Mouse (Mus musculus): ENCODE measurements at regions not wholly inside any gene's neighbourhood (a gene's known extent, or its start where the extent isn't known, plus 50 kb on each side); places are given as distances from the start of the nearest gene placed in this dataset.

GRCm38 (mm10) chr13:28856472-28856871, 97.0 kb downstream of the Sox4 start:
- Histone ChIP-seq H3K9ac (ENCODE audit: low read depth, low read length) (no peak overlapping the region), H3K36me3 (ENCODE audit: control insufficient read depth, insufficient read depth, low read length) (no peaks in the 10 kb centered on the region), H3K4me2 (no peak overlapping the region), H3K4me1 (replicated peaks; ENCODE audit: control insufficient read depth, insufficient read depth, low read length) (no peaks in the 10 kb centered on the region), H3K9me3 (ENCODE audit: control insufficient read depth, low read length) (no peaks in the 10 kb centered on the region), H3K4me3 (ENCODE audit: low read depth, low read length) (no peak overlapping the region), H3K27ac (ENCODE audit: low read depth, low read length) (no peak overlapping the region), H3K27me3 (replicated peaks; ENCODE audit: control insufficient read depth, insufficient read depth, low read length) (no peaks in the 10 kb centered on the region)
- ATAC-seq (replicated peaks; ENCODE audit: low FRiP score) = no peak
- 69% methylated on average over 4 of the region's 4 CpGs for WGBS
- DNase-seq (ENCODE audit: low spot score) = no peak

GRCm38 (mm10) chr13:28854247-28854646, 99.3 kb downstream of the Sox4 start:
- Histone ChIP-seq H3K4me2 (no peak overlapping the region), H3K36me3 (ENCODE audit: control insufficient read depth, insufficient read depth, low read length) (no peaks in the 10 kb centered on the region), H3K4me3 (ENCODE audit: low read depth, low read length) (no peak overlapping the region), H3K4me1 (replicated peaks; ENCODE audit: control insufficient read depth, insufficient read depth, low read length) (no peaks in the 10 kb centered on the region), H3K9me3 (ENCODE audit: control insufficient read depth, low read length) (no peaks in the 10 kb centered on the region), H3K9ac (ENCODE audit: low read depth, low read length) (no peak overlapping the region), H3K27ac (ENCODE audit: low read depth, low read length) (no peak overlapping the region), H3K27me3 (replicated peaks; ENCODE audit: control insufficient read depth, insufficient read depth, low read length) (no peaks in the 10 kb centered on the region)
- DNase-seq (ENCODE audit: low spot score) = no peak
- ATAC-seq (replicated peaks; ENCODE audit: low FRiP score) = no peak
- 75% methylated on average over 9 of the region's 9 CpGs for WGBS

GRCm38 (mm10) chr13:28848305-28848704, 105.2 kb downstream of the Sox4 start:
- Histone ChIP-seq H3K27me3 (replicated peaks; ENCODE audit: control insufficient read depth, insufficient read depth, low read length) (no peaks in the 10 kb centered on the region), H3K4me2 (no peak overlapping the region), H3K9me3 (ENCODE audit: control insufficient read depth, low read length) (no peaks in the 10 kb centered on the region), H3K4me1 (replicated peaks; ENCODE audit: control insufficient read depth, insufficient read depth, low read length) (no peaks in the 10 kb centered on the region), H3K4me3 (ENCODE audit: low read depth, low read length) (no peak overlapping the region), H3K27ac (ENCODE audit: low read depth, low read length) (no peak overlapping the region), H3K9ac (ENCODE audit: low read depth, low read length) (no peak overlapping the region), H3K36me3 (ENCODE audit: control insufficient read depth, insufficient read depth, low read length) (no peaks in the 10 kb centered on the region)
- WGBS = 78% methylated on average over 5 of the region's 5 CpGs
- no peak for ATAC-seq (replicated peaks; ENCODE audit: low FRiP score)
- DNase-seq (ENCODE audit: low spot score) = no peak

- 79% methylated on average over 3 of the region's 3 CpGs for WGBS
- no peaks in the 10 kb centered on the region for H3K4me1 ChIP-seq (replicated peaks; ENCODE audit: control insufficient read depth, insufficient read depth, low read length)
- no peaks in the 10 kb centered on the region for H3K36me3 ChIP-seq (ENCODE audit: control insufficient read depth, insufficient read depth, low read length)
- ATAC-seq (replicated peaks; ENCODE audit: low FRiP score) = no peak
- no peaks in the 10 kb centered on the region for H3K27me3 ChIP-seq (replicated peaks; ENCODE audit: control insufficient read depth, insufficient read depth, low read length)
- no peak overlapping the region for H3K27ac ChIP-seq (ENCODE audit: low read depth, low read length)
- no peaks in the 10 kb centered on the region for H3K9me3 ChIP-seq (ENCODE audit: control insufficient read depth, low read length)
- DNase-seq (ENCODE audit: low spot score) = no peak
- H3K4me2 ChIP-seq = no peak overlapping the region
- H3K4me3 ChIP-seq (ENCODE audit: low read depth, low read length) = no peak overlapping the region
- H3K9ac ChIP-seq (ENCODE audit: low read depth, low read length) = no peak overlapping the region
Measured at GRCm38 (mm10) chr13:28847478-28847877, 106.0 kb downstream of the Sox4 start.

GRCm38 (mm10) chr13:28844495-28844894, 109.0 kb downstream of the Sox4 start:
- Histone ChIP-seq H3K9ac (ENCODE audit: low read depth, low read length) (no peak overlapping the region), H3K4me3 (ENCODE audit: low read depth, low read length) (no peak overlapping the region), H3K27ac (ENCODE audit: low read depth, low read length) (no peak overlapping the region), H3K4me2 (no peak overlapping the region), H3K4me1 (replicated peaks; ENCODE audit: control insufficient read depth, insufficient read depth, low read length) (no peaks in the 10 kb centered on the region), H3K36me3 (ENCODE audit: control insufficient read depth, insufficient read depth, low read length) (no peaks in the 10 kb centered on the region), H3K27me3 (replicated peaks; ENCODE audit: control insufficient read depth, insufficient read depth, low read length) (no peaks in the 10 kb centered on the region), H3K9me3 (ENCODE audit: control insufficient read depth, low read length) (no peaks in the 10 kb centered on the region)
- 84% methylated on average over 3 of the region's 3 CpGs for WGBS
- no peak for DNase-seq (ENCODE audit: low spot score)
- no peak for ATAC-seq (replicated peaks; ENCODE audit: low FRiP score)

- H3K27me3 ChIP-seq (replicated peaks; ENCODE audit: control insufficient read depth, insufficient read depth, low read length) = no peaks in the 10 kb centered on the region
- no peak overlapping the region for H3K4me3 ChIP-seq (ENCODE audit: low read depth, low read length)
- H3K27ac ChIP-seq (ENCODE audit: low read depth, low read length) = no peak overlapping the region; the same call in 1 of the 2 replicates
- no peak overlapping the region for H3K9ac ChIP-seq (ENCODE audit: low read depth, low read length)
- H3K36me3 ChIP-seq (ENCODE audit: control insufficient read depth, insufficient read depth, low read length) = no peaks in the 10 kb centered on the region
- WGBS = 59% methylated on average over 3 of the region's 3 CpGs
- H3K4me2 ChIP-seq = no peak overlapping the region
- H3K4me1 ChIP-seq (replicated peaks; ENCODE audit: control insufficient read depth, insufficient read depth, low read length) = peaks cover 4% of the 10 kb centered on the region
- DNase-seq (ENCODE audit: low spot score) = no peak
- ATAC-seq (replicated peaks; ENCODE audit: low FRiP score) = no peak
- no peaks in the 10 kb centered on the region for H3K9me3 ChIP-seq (ENCODE audit: control insufficient read depth, low read length)
Measured at GRCm38 (mm10) chr13:28842811-28843210, 110.7 kb downstream of the Sox4 start.

- H3K27ac ChIP-seq (ENCODE audit: low read depth, low read length) = no peak overlapping the region
- WGBS = 83% methylated on average over 5 of the region's 5 CpGs
- no peaks in the 10 kb centered on the region for H3K27me3 ChIP-seq (replicated peaks; ENCODE audit: control insufficient read depth, insufficient read depth, low read length)
- no peak overlapping the region for H3K4me2 ChIP-seq
- DNase-seq (ENCODE audit: low spot score) = no peak
- no peaks in the 10 kb centered on the region for H3K9me3 ChIP-seq (ENCODE audit: control insufficient read depth, low read length)
- ATAC-seq (replicated peaks; ENCODE audit: low FRiP score) = no peak
- no peak overlapping the region for H3K9ac ChIP-seq (ENCODE audit: low read depth, low read length)
- no peaks in the 10 kb centered on the region for H3K36me3 ChIP-seq (ENCODE audit: control insufficient read depth, insufficient read depth, low read length)
- peaks cover 4% of the 10 kb centered on the region for H3K4me1 ChIP-seq (replicated peaks; ENCODE audit: control insufficient read depth, insufficient read depth, low read length)
- H3K4me3 ChIP-seq (ENCODE audit: low read depth, low read length) = no peak overlapping the region
Measured at GRCm38 (mm10) chr13:28840142-28840541, 113.4 kb downstream of the Sox4 start.

GRCm38 (mm10) chr13:28839084-28839483, 114.4 kb downstream of the Sox4 start:
- WGBS = 24% methylated on average over 6 of the region's 6 CpGs
- no peak for DNase-seq (ENCODE audit: low spot score)

GRCm38 (mm10) chr13:28838216-28838615, 115.3 kb downstream of the Sox4 start:
- H3K27ac ChIP-seq (ENCODE audit: low read depth, low read length) = no peak overlapping the region
- H3K4me3 ChIP-seq (ENCODE audit: low read depth, low read length) = no peak overlapping the region
- H3K36me3 ChIP-seq (ENCODE audit: control insufficient read depth, insufficient read depth, low read length) = no peaks in the 10 kb centered on the region
- H3K4me2 ChIP-seq = no peak overlapping the region
- DNase-seq (ENCODE audit: low spot score) (no peak), ATAC-seq (replicated peaks; ENCODE audit: low FRiP score) (no peak)
- no peak overlapping the region for H3K9ac ChIP-seq (ENCODE audit: low read depth, low read length)
- H3K4me1 ChIP-seq (replicated peaks; ENCODE audit: control insufficient read depth, insufficient read depth, low read length) = peaks cover 4% of the 10 kb centered on the region
- H3K27me3 ChIP-seq (replicated peaks; ENCODE audit: control insufficient read depth, insufficient read depth, low read length) = no peaks in the 10 kb centered on the region
- no peaks in the 10 kb centered on the region for H3K9me3 ChIP-seq (ENCODE audit: control insufficient read depth, low read length)
- WGBS = 83% methylated on average over 3 of the region's 3 CpGs

More at GRCm38 (mm10) chr13:28839084-28839483, 114.4 kb downstream of the Sox4 start:
- Histone ChIP-seq H3K4me1 (replicated peaks; ENCODE audit: control insufficient read depth, insufficient read depth, low read length) (peaks cover 4% of the 10 kb centered on the region), H3K27ac (ENCODE audit: low read depth, low read length) (no peak overlapping the region), H3K27me3 (replicated peaks; ENCODE audit: control insufficient read depth, insufficient read depth, low read length) (no peaks in the 10 kb centered on the region), H3K9me3 (ENCODE audit: control insufficient read depth, low read length) (no peaks in the 10 kb centered on the region), H3K4me2 (no peak overlapping the region), H3K36me3 (ENCODE audit: control insufficient read depth, insufficient read depth, low read length) (no peaks in the 10 kb centered on the region), H3K4me3 (ENCODE audit: low read depth, low read length) (no peak overlapping the region), H3K9ac (ENCODE audit: low read depth, low read length) (no peak overlapping the region)
- no peak for ATAC-seq (replicated peaks; ENCODE audit: low FRiP score)
